In the genomic region with DNA sequence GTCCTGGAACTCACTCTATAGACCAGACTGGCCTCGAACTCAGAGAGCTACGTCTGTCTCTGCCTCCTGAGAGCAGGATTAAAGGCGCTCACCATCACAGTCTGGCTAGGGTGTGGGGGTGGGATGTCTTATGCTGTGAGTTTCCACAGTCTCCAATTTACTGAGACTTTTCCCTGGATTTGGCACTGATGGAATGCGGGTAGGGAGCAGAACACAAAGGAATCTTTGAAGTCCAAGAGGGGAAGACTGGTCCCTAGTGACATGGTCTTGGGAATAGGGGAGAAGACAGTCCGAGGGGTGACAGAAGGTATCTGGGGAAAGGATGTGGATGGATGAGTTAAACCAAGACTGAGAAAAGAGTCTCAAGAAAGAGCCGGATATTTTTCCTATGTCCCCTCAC, we compare ENCODE assay signal across 14 mouse cellular contexts. TPM values are rescaled to one million over a fixed set of nuclear protein-coding genes. Genes with fewer than 3 reads are reported as not detected.
DNase-seq lines count a peak whose midpoint lies in the region; ATAC-seq and TF ChIP-seq lines count a peak whose summit lies in the region.
"Had no signal": no experiment of that assay in that cellular context is flagged by ENCODE, and none has a peak within 500 bp of the region (broad histone marks: within the 10 kb centered on the region; RNA-seq: fewer than 3 reads in every experiment).

No protein-coding gene starts in this region.

- no peak overlapping the region for H3ac ChIP-seq in myocyte (ENCODE audit: control insufficient read depth, insufficient read length)

- WGBS in lung, embryonic 14.5 days: 32% methylated on average over 6 of the region's 6 CpGs
- WGBS in hindbrain, embryonic 12.5 days: 36% methylated on average over 6 of the region's 6 CpGs

- DNase-seq in cerebellum, adult 11-12 months: peak; percentile 53
- no peak for DNase-seq in cerebellum, adult 11 months
- DNase-seq in lung, embryonic 14.5 days: no peak
- DNase-seq in lung, postnatal 10 days: no peak
- DNase-seq in right cerebral cortex, postnatal 4 days: no peak
- DNase-seq in layer of hippocampus, adult 18-20 months (ENCODE audit: low spot score in 2 of 2): no peak
- DNase-seq: adrenal gland, postnatal 14 days; gastrocnemius, postnatal 10 days; heart, postnatal 10 days; left cerebral cortex, postnatal 4 days had no signal

- H3K27ac ChIP-seq in lung, embryonic 14.5 days (ENCODE audit: low read depth): no peak overlapping the region
- no peak overlapping the region for H3K27ac ChIP-seq in hindbrain, embryonic 12.5 days
- H3K27ac ChIP-seq: kidney, postnatal 0 days had no signal

- H3K9me3 ChIP-seq in lung, embryonic 14.5 days (ENCODE audit: low read depth, low read length): no peaks in the 10 kb centered on the region
- H3K9me3 ChIP-seq in hindbrain, embryonic 12.5 days (replicated peaks): no peaks in the 10 kb centered on the region

- no peaks in the 10 kb centered on the region for H3K79me2 ChIP-seq in myocyte (ENCODE audit: control insufficient read depth, insufficient read depth)

- ATAC-seq in lung, embryonic 14.5 days (ENCODE audit: insufficient read depth): no peak
- no peak for ATAC-seq in hindbrain, embryonic 12.5 days (ENCODE audit: low FRiP score)

- H3K36me3 ChIP-seq in lung, embryonic 14.5 days (ENCODE audit: insufficient read depth): no peaks in the 10 kb centered on the region
- H3K36me3 ChIP-seq in hindbrain, embryonic 12.5 days: no peaks in the 10 kb centered on the region
- H3K36me3 ChIP-seq in myocyte (ENCODE audit: control insufficient read depth, insufficient read depth): no peaks in the 10 kb centered on the region

- no peak for TF ChIP-seq CTCF in lung, embryonic 14.5 days (IDR thresholded peaks at IDR 0.05; ENCODE audit: low read depth)

- H3K4me3 ChIP-seq in lung, embryonic 14.5 days (ENCODE audit: low read depth, low read length): no peak overlapping the region
- peak overlapping the region; percentile 35; the same call in 1 of the 2 replicates for H3K4me3 ChIP-seq in hindbrain, embryonic 12.5 days
- no peak overlapping the region for H3K4me3 ChIP-seq in myocyte

- H3K27me3 ChIP-seq in lung, embryonic 14.5 days (ENCODE audit: insufficient read depth, low read length): peaks cover 72% of the 10 kb centered on the region
- H3K27me3 ChIP-seq in hindbrain, embryonic 12.5 days: peaks cover 47% of the 10 kb centered on the region
- H3K27me3 ChIP-seq in myocyte (ENCODE audit: control insufficient read depth, insufficient read depth, insufficient read length): peaks cover 73% of the 10 kb centered on the region

- peak overlapping the region; percentile 53; the same call in 1 of the 2 replicates for H3K4me2 ChIP-seq in lung, embryonic 14.5 days
- H3K4me2 ChIP-seq in hindbrain, embryonic 12.5 days (replicated peaks): peak overlapping the region; percentile 98
- H3K4me2 ChIP-seq in myocyte (ENCODE audit: low read depth): peak overlapping the region; percentile 12

- no peak for TF ChIP-seq POLR2A in myocyte (IDR thresholded peaks at IDR 0.05; ENCODE audit: insufficient read length, low read depth)

- no peak overlapping the region for H3K9ac ChIP-seq in lung, embryonic 14.5 days
- no peak overlapping the region; the same call in 1 of the 2 replicates for H3K9ac ChIP-seq in hindbrain, embryonic 12.5 days

- no peaks in the 10 kb centered on the region for H3K4me1 ChIP-seq in lung, embryonic 14.5 days (ENCODE audit: insufficient read depth)
- peaks cover 46% of the 10 kb centered on the region for H3K4me1 ChIP-seq in hindbrain, embryonic 12.5 days

TF ChIP-seq in myocyte, 11 proteins besides CTCF, POLR2A, EP300 and RAD21:
- no peak for TF ChIP-seq USF1 (IDR thresholded peaks at IDR 0.05; ENCODE audit: low read depth)
- TF ChIP-seq MAX (IDR thresholded peaks at IDR 0.05; ENCODE audit: low read depth): no peak
- TF ChIP-seq REST (IDR thresholded peaks at IDR 0.05; ENCODE audit: insufficient read depth, insufficient read length): no peak
- TF ChIP-seq CEBPB (IDR thresholded peaks at IDR 0.05; ENCODE audit: insufficient read depth, poor library complexity, severe bottlenecking): no peak
- no peak for TF ChIP-seq MYOD1 (IDR thresholded peaks at IDR 0.05; ENCODE audit: control insufficient read depth in 1 of 3, insufficient read length in 2 of 3, low read depth in 2 of 3)
- no peak for TF ChIP-seq MYOG (IDR thresholded peaks at IDR 0.05; ENCODE audit: control insufficient read depth in 1 of 3, insufficient read depth in 1 of 3, insufficient read length in 2 of 3, low read depth in 2 of 3)
- no peak for TF ChIP-seq TCF3 (IDR thresholded peaks at IDR 0.05; ENCODE audit: insufficient read length, low read depth)
- TF ChIP-seq TCF12 (IDR thresholded peaks at IDR 0.05; ENCODE audit: insufficient read depth, poor library complexity, severe bottlenecking): no peak

RNA-seq across cellular contexts. Expression of a gene that starts 2.8 kb away (rescaled TPM):
- 0.70 and 0.97 TPM in 2 replicates for polyA plus RNA-seq in lung, embryonic 14.5 days (2014; fragmentation: Nextera tagmentation; extraction: Ambion mirVana)
- 3.4 and 3.8 TPM in 2 replicates for polyA plus RNA-seq in hindbrain, embryonic 12.5 days (2016; fragmentation: Nextera tagmentation; extraction: Ambion mirVana)
- polyA plus RNA-seq in myocyte (2012; fragmentation: generic; extraction: Trizol): 0.92 TPM
- total RNA-seq in layer of hippocampus, adult 18-20 months (2021): 100 to 1,000 TPM; 164 to 170 TPM
- total RNA-seq: MEL had no signal

RNA-seq across cellular contexts. Expression of a gene that starts 15.5 kb away (rescaled TPM):
- polyA plus RNA-seq in lung, embryonic 14.5 days (2014; fragmentation: Nextera tagmentation; extraction: Ambion mirVana): 4.7 and 6.8 TPM in 2 replicates
- polyA plus RNA-seq in hindbrain, embryonic 12.5 days (2016; fragmentation: Nextera tagmentation; extraction: Ambion mirVana): 0.87 and 1.2 TPM in 2 replicates
- polyA plus RNA-seq in myocyte (2012; fragmentation: generic; extraction: Trizol): not detected
- not detected for total RNA-seq in layer of hippocampus, adult 18-20 months (2021)
- total RNA-seq: MEL had no signal

RNA-seq across cellular contexts. Expression of a gene that starts 33.9 kb away (rescaled TPM):
- polyA plus RNA-seq in lung, embryonic 14.5 days (2014; fragmentation: Nextera tagmentation; extraction: Ambion mirVana): 61.1 and 66.0 TPM in 2 replicates
- polyA plus RNA-seq in hindbrain, embryonic 12.5 days (2016; fragmentation: Nextera tagmentation; extraction: Ambion mirVana): 71.5 and 75.8 TPM in 2 replicates
- 94.7 TPM for polyA plus RNA-seq in myocyte (2012; fragmentation: generic; extraction: Trizol)
- 10 to 100 TPM; 64.9 to 68.5 TPM for total RNA-seq in layer of hippocampus, adult 18-20 months (2021)

RNA-seq across cellular contexts. Expression of a gene that starts 39.0 kb away (rescaled TPM):
- 91.6 and 105 TPM in 2 replicates for polyA plus RNA-seq in lung, embryonic 14.5 days (2014; fragmentation: Nextera tagmentation; extraction: Ambion mirVana)
- 72.1 and 73.5 TPM in 2 replicates for polyA plus RNA-seq in hindbrain, embryonic 12.5 days (2016; fragmentation: Nextera tagmentation; extraction: Ambion mirVana)
- polyA plus RNA-seq in myocyte (2012; fragmentation: generic; extraction: Trizol): 23.9 TPM
- total RNA-seq in layer of hippocampus, adult 18-20 months (2021): 10 to 100 TPM in 1 of 2 experiments, 1 to 10 TPM in 1; 9.4 to 13.2 TPM

RNA-seq across cellular contexts. Expression of a gene that starts 55.8 kb away (rescaled TPM):
- 0.07 and 0.18 TPM in 2 replicates for polyA plus RNA-seq in lung, embryonic 14.5 days (2014; fragmentation: Nextera tagmentation; extraction: Ambion mirVana)
- polyA plus RNA-seq in hindbrain, embryonic 12.5 days (2016; fragmentation: Nextera tagmentation; extraction: Ambion mirVana): 0.08 and 0.10 TPM in 2 replicates
- polyA plus RNA-seq in myocyte (2012; fragmentation: generic; extraction: Trizol): 0.05 TPM
- total RNA-seq in layer of hippocampus, adult 18-20 months (2021): not detected

Comparison
In these comparisons a context has a peak if more than half of its experiments do, and no peak if none do; other contexts are left out.
1. H3K4me2 ChIP-seq: peak in every context shown above with its lines; median percentile 98 in hindbrain, embryonic 12.5 days; 53 in lung, embryonic 14.5 days; 12 in myocyte.